Mouse (Mus musculus) MEL (cell line): ENCODE measurements around the gene Tomm20. TPM values are rescaled to one million over a fixed set of nuclear protein-coding genes. Genes with fewer than 3 reads are reported as not detected.

Experiments
- DNase-seq: peaks from one replicate; pipeline ENCODE4 v3.0.0; 2011; ENCODE audit warnings: low read depth, low spot score
- H3K27ac ChIP-seq: 2 replicates; pipeline ENCODE4 v1.5.1; 2012; ENCODE audit warnings: low read depth, mild to moderate bottlenecking, control low read depth, low read length, moderate library complexity; ENCODE audit not compliant: control insufficient read depth
- H3K27me3 ChIP-seq, 2 experiments: fragments of 150-350 bp in 1 of 2; sonication (generic) in 1 of 2; 2 replicates each; pipeline ENCODE4 v1.6.1; 2012; ENCODE audit warnings: low read length in 2 of 2, mild to moderate bottlenecking in 2 of 2, improper control_type of control experiment in 1 of 2, moderate library complexity in 1 of 2; ENCODE audit not compliant: insufficient read depth in 2 of 2, control insufficient read depth in 1 of 2
- H3K36me3 ChIP-seq, 2 experiments: 2 replicates each; pipeline ENCODE4 v1.6.1; 2012 to 2014; ENCODE audit warnings: low read length in 2 of 2, improper control_type of control experiment in 1 of 2, inconsistent platforms in 1 of 2, mild to moderate bottlenecking in 1 of 2; ENCODE audit not compliant: insufficient read depth in 2 of 2, control insufficient read depth in 1 of 2
- H3K4me1 ChIP-seq, 2 experiments: fragments of 150-350 bp in 1 of 2; sonication (generic) in 1 of 2; 2 replicates each; pipeline ENCODE4 v1.6.1; 2012; ENCODE audit warnings: low read length in 2 of 2, improper control_type of control experiment in 1 of 2, mild to moderate bottlenecking in 1 of 2; ENCODE audit not compliant: insufficient read depth in 2 of 2, control insufficient read depth in 1 of 2
- H3K4me3 ChIP-seq, 2 experiments: fragments of 150-350 bp in 1 of 2; sonication (generic) in 1 of 2; 2 replicates each; pipeline ENCODE4 v1.5.1; 2012; ENCODE audit warnings: low read depth in 2 of 2, low read length in 2 of 2, mild to moderate bottlenecking in 2 of 2, moderate library complexity in 2 of 2, control low read depth in 1 of 2, improper control_type of control experiment in 1 of 2; ENCODE audit not compliant: control insufficient read depth in 1 of 2, insufficient read depth in 1 of 2
- H3K79me2 ChIP-seq: 2 replicates; pipeline ENCODE4 v1.6.1; 2012; ENCODE audit warnings: mild to moderate bottlenecking, low read length, moderate library complexity; ENCODE audit not compliant: control insufficient read depth, poor library complexity, insufficient read depth
- H3K9ac ChIP-seq: 2 replicates; pipeline ENCODE4 v1.6.1; 2012; ENCODE audit warnings: low read depth, mild to moderate bottlenecking, control low read depth, low read length, moderate library complexity; ENCODE audit not compliant: control insufficient read depth, poor library complexity, severe bottlenecking
- H3K9me3 ChIP-seq: fragments of 150-350 bp; sonication (generic); replicated peaks from 2 replicates; pipeline ENCODE4 v1.6.1; 2012; ENCODE audit warnings: mild to moderate bottlenecking, low read length, improper control_type of control experiment, moderate library complexity; ENCODE audit not compliant: insufficient read depth
- BHLHE40 ChIP-seq: IDR thresholded peaks from 2 replicates; pipeline ENCODE4 v1.6.1; 2012; ENCODE audit warnings: low read depth, mild to moderate bottlenecking, inconsistent platforms, low read length, improper control_type of control experiment, borderline replicate concordance
- CTCF ChIP-seq, 3 experiments: IDR thresholded peaks in 2 of 3; conservative IDR thresholded peaks in 1 of 3; 2 replicates each; pipeline ENCODE4 v1.5.1; 2011 to 2012; ENCODE audit warnings: low read length in 3 of 3, low read depth in 2 of 3, mild to moderate bottlenecking in 2 of 3, improper control_type of control experiment in 1 of 3, inconsistent platforms in 1 of 3, mixed read lengths in 1 of 3, moderate library complexity in 1 of 3; ENCODE audit not compliant: control insufficient read depth in 1 of 3, insufficient read depth in 1 of 3, poor library complexity in 1 of 3, severe bottlenecking in 1 of 3
- ELF1 ChIP-seq: IDR thresholded peaks from 2 replicates; pipeline ENCODE4 v1.6.1; 2014; ENCODE audit warnings: low read depth, mild to moderate bottlenecking, inconsistent platforms, low read length, improper control_type of control experiment, moderate library complexity
- ETS1 ChIP-seq: IDR thresholded peaks from 2 replicates; pipeline ENCODE4 v1.6.1; 2012; ENCODE audit warnings: low read depth, mild to moderate bottlenecking, inconsistent platforms, low read length, improper control_type of control experiment, moderate library complexity
- GABPA ChIP-seq: IDR thresholded peaks from 2 replicates; pipeline ENCODE4 v1.6.1; 2012; ENCODE audit warnings: low read depth, mild to moderate bottlenecking, inconsistent platforms, low read length, improper control_type of control experiment, moderate library complexity
- HCFC1 ChIP-seq: IDR thresholded peaks from 2 replicates; pipeline ENCODE4 v1.6.1; 2012; ENCODE audit warnings: low read depth, mild to moderate bottlenecking, inconsistent platforms, low read length, improper control_type of control experiment, moderate library complexity
- MXI1 ChIP-seq: IDR thresholded peaks from 2 replicates; pipeline ENCODE4 v1.6.1; 2011; ENCODE audit warnings: mild to moderate bottlenecking, low read depth, low read length, improper control_type of control experiment
- MYB ChIP-seq: IDR thresholded peaks from 2 replicates; pipeline ENCODE4 v1.6.1; 2011; ENCODE audit warnings: mild to moderate bottlenecking, low read depth, low read length, improper control_type of control experiment
- POLR2AphosphoS2 ChIP-seq: IDR thresholded peaks from 2 replicates; pipeline ENCODE4 v1.6.1; 2011; ENCODE audit warnings: low read length, improper control_type of control experiment
- POLR2AphosphoS5 ChIP-seq: IDR thresholded peaks from 2 replicates; pipeline ENCODE4 v1.6.1; 2012; ENCODE audit warnings: low read depth, borderline replicate concordance, mild to moderate bottlenecking, inconsistent platforms, low read length, moderate library complexity, mixed read lengths
- RAD21 ChIP-seq: IDR thresholded peaks from 2 replicates; pipeline ENCODE4 v1.6.1; 2011; ENCODE audit warnings: mild to moderate bottlenecking, low read depth, low read length, improper control_type of control experiment
- SMC3 ChIP-seq: IDR thresholded peaks from 2 replicates; pipeline ENCODE4 v1.6.1; 2011; ENCODE audit warnings: low read depth, low read length, improper control_type of control experiment
- TCF12 ChIP-seq: IDR thresholded peaks from 2 replicates; pipeline ENCODE4 v1.6.1; 2014; ENCODE audit warnings: low read depth, mild to moderate bottlenecking, inconsistent platforms, low read length, improper control_type of control experiment, moderate library complexity
- ZC3H11A ChIP-seq: IDR thresholded peaks from 2 replicates; pipeline ENCODE4 v1.6.1; 2012; ENCODE audit warnings: low read depth, mild to moderate bottlenecking, inconsistent platforms, low read length, improper control_type of control experiment
- polyA plus RNA-seq, 2 experiments: library from polyadenylated mRNA; stranded (reverse) in 1 of 2; unstranded in 1 of 2; fragments of >175 nt in 1 of 2; fragments of >200 nt in 1 of 2; gene quantifications; 2 replicates each; pipeline versions ENCODE4 v1.2.1 to v1.2.4; 2012; ENCODE audit warnings: low replicate concordance in 2 of 2, low read depth in 1 of 2; ENCODE audit not compliant: insufficient read length in 2 of 2, insufficient read depth in 1 of 2, missing spikeins in 1 of 2
- total RNA-seq: library from RNA; depleted of rRNA; stranded (reverse); fragments of 300-350 nt; gene quantifications from 2 replicates; pipeline ENCODE4 v1.2.3, GENCODE M21; 2012

Gene Tomm20
- total and polyA plus RNA-seq, 3 experiments, result 676 to 886 TPM; not detected in 1

- peak; percentile 67 for DNase-seq
- no peaks in the 10 kb centered on the region for H3K79me2 ChIP-seq
- TF ChIP-seq TCF12 (no peak), ETS1 (no peak), POLR2AphosphoS5 (no peak), POLR2AphosphoS2 (no peak), BHLHE40 (no peak), ZC3H11A (peak; percentile 80), RAD21 (peak; percentile 82), SMC3 (peak; percentile 82), GABPA (no peak), ELF1 (no peak), CTCF (IDR thresholded peaks at IDR 0.05 in 2 of 3, conservative IDR thresholded peaks at IDR 0.05 in 1 of 3; ENCODE audit: control insufficient read depth in 1 of 3, insufficient read depth in 1 of 3, low read depth in 2 of 3, low read length in 3 of 3, poor library complexity in 1 of 3, severe bottlenecking in 1 of 3) (peak; percentile 37 to 73 (median 54))
- H3K36me3 ChIP-seq, result no peaks in the 10 kb centered on the region
- H3K27ac ChIP-seq, result no peak overlapping the region
- no peaks in the 10 kb centered on the region for H3K4me1 ChIP-seq
- H3K27me3 ChIP-seq, result no peaks in the 10 kb centered on the region
- no peak overlapping the region for H3K4me3 ChIP-seq
- H3K9ac ChIP-seq, result no peak overlapping the region
- no peaks in the 10 kb centered on the region for H3K9me3 ChIP-seq
Observed at GRCm38 (mm10) chr8:126905387-126905786, 40.3 kb downstream of the Tomm20 start.

GRCm38 (mm10) chr8:126903927-126904326, 41.7 kb downstream of the Tomm20 start:
- H3K4me3 ChIP-seq, result no peak overlapping the region
- H3K9ac ChIP-seq, result no peak overlapping the region
- H3K27me3 ChIP-seq, result no peaks in the 10 kb centered on the region
- DNase-seq, result no peak
- no peaks in the 10 kb centered on the region for H3K36me3 ChIP-seq
- no peak for TF ChIP-seq MYB
- TF ChIP-seq ELF1, result no peak
- TF ChIP-seq HCFC1, result no peak
- TF ChIP-seq BHLHE40, result no peak
- no peak for TF ChIP-seq GABPA
- TF ChIP-seq SMC3, result no peak
- no peak for TF ChIP-seq MXI1
- TF ChIP-seq, all 39 proteins: peak for 0
- H3K4me1 ChIP-seq, result no peaks in the 10 kb centered on the region
- H3K79me2 ChIP-seq, result no peaks in the 10 kb centered on the region
- no peak overlapping the region for H3K27ac ChIP-seq
- no peaks in the 10 kb centered on the region for H3K9me3 ChIP-seq
